Mouse (Mus musculus) lung, adult 2 months (tissue): ENCODE measurements at regions not wholly inside any gene's neighbourhood (a gene's known extent, or its start where the extent isn't known, plus 50 kb on each side); places are given as distances from the start of the nearest gene placed in this dataset.

Experiments used
- CTCF ChIP-seq: fragments of 200-500 bp; IDR thresholded peaks from 2 replicates; pipeline ENCODE4 v1.5.1; 2011; ENCODE audit warnings: mild to moderate bottlenecking, low read length, control low read depth; ENCODE audit not compliant: insufficient read depth
- POLR2A ChIP-seq: fragments of 200-500 bp; IDR thresholded peaks from 2 replicates; pipeline ENCODE4 v1.6.1; 2011; ENCODE audit warnings: low read depth, mild to moderate bottlenecking, control low read depth, low read length, borderline replicate concordance; ENCODE audit errors: extremely low read depth

DNA sequence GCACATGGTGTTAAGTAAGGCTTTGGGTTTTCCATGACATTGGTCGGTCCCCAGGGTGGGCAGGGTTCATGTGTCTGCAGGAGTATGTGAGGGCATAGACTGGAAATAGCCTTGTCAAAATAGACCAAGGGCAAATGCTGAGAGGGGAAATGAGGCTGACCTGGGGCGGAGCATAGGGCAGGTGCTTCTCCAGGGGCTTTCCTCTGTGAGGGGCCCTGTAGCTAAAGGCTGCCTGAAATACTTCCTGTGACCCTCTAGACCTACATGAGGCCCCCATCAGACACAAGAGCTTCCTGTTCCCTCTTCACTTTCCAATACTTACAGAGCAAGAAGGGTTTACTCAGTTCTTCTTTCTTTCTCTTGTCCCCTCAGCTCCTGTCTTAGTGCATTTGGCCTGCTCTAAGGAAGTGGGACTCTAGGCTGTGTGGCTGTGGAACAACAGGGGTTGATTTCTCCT is 1258.7 kb upstream of the A1bg start:
- TF ChIP-seq POLR2A (no peak), CTCF (no peak)
